8 mouse cellular contexts compared by ENCODE assay signal in genomic region chr4:142081631-142082283, GRCm38 (mm10). TPM values are rescaled to one million over a fixed set of nuclear protein-coding genes. Genes with fewer than 3 reads are reported as not detected.
DNase-seq lines count a peak whose midpoint lies in the region; ATAC-seq lines count a peak whose summit lies in the region.

No protein-coding gene starts in this region.

- no peaks in the 10 kb centered on the region for H3K36me3 ChIP-seq in forebrain, embryonic 10.5 days (replicated peaks)
- no peaks in the 10 kb centered on the region for H3K36me3 ChIP-seq in forebrain, embryonic 13.5 days (ENCODE audit: poor library complexity, severe bottlenecking)
- no peaks in the 10 kb centered on the region for H3K36me3 ChIP-seq in hindbrain, embryonic 13.5 days
- H3K36me3 ChIP-seq in liver, embryonic 12.5 days = no peaks in the 10 kb centered on the region
- H3K36me3 ChIP-seq in forebrain, embryonic 11.5 days (ENCODE audit: control insufficient read depth, insufficient read depth, low read length) = no peaks in the 10 kb centered on the region

- H3K9ac ChIP-seq in forebrain, embryonic 13.5 days = no peak overlapping the region
- no peak overlapping the region for H3K9ac ChIP-seq in hindbrain, embryonic 13.5 days
- no peak overlapping the region for H3K9ac ChIP-seq in liver, embryonic 12.5 days
- H3K9ac ChIP-seq in forebrain, embryonic 11.5 days (ENCODE audit: low read length) = no peak overlapping the region

- no peak overlapping the region for H3K4me3 ChIP-seq in forebrain, embryonic 10.5 days
- no peak overlapping the region for H3K4me3 ChIP-seq in forebrain, embryonic 13.5 days
- H3K4me3 ChIP-seq in brown adipose tissue, adult 24 weeks (ENCODE audit: insufficient read depth, low read depth, low read length) = peak overlapping the region; percentile 2; the same call in 1 of the 2 replicates
- H3K4me3 ChIP-seq in hindbrain, embryonic 13.5 days = no peak overlapping the region
- no peak overlapping the region for H3K4me3 ChIP-seq in liver, embryonic 12.5 days
- no peak overlapping the region for H3K4me3 ChIP-seq in forebrain, embryonic 11.5 days (ENCODE audit: low read depth, low read length)

- 77% methylated on average over 13 of the region's 13 CpGs for WGBS in forebrain, embryonic 10.5 days
- 70% methylated on average over 13 of the region's 13 CpGs for WGBS in forebrain, embryonic 13.5 days
- WGBS in hindbrain, embryonic 13.5 days = 65% methylated on average over 13 of the region's 13 CpGs
- 44% methylated on average over 13 of the region's 13 CpGs for WGBS in liver, embryonic 12.5 days (ENCODE audit: insufficient replicate concordance)
- 73% methylated on average over 13 of the region's 13 CpGs for WGBS in forebrain, embryonic 11.5 days

- H3K9me3 ChIP-seq in forebrain, embryonic 10.5 days = no peaks in the 10 kb centered on the region
- H3K9me3 ChIP-seq in forebrain, embryonic 13.5 days (replicated peaks) = no peaks in the 10 kb centered on the region
- no peaks in the 10 kb centered on the region for H3K9me3 ChIP-seq in hindbrain, embryonic 13.5 days
- H3K9me3 ChIP-seq in liver, embryonic 12.5 days (replicated peaks) = no peaks in the 10 kb centered on the region
- H3K9me3 ChIP-seq in forebrain, embryonic 11.5 days (ENCODE audit: control insufficient read depth, low read length) = no peaks in the 10 kb centered on the region

- peaks cover 59% of the 10 kb centered on the region for H3K4me1 ChIP-seq in forebrain, embryonic 10.5 days
- H3K4me1 ChIP-seq in forebrain, embryonic 13.5 days = peaks cover 38% of the 10 kb centered on the region
- H3K4me1 ChIP-seq in brown adipose tissue, adult 24 weeks (ENCODE audit: control insufficient read depth, insufficient read depth, insufficient read length, low read length) = peaks cover 8% of the 10 kb centered on the region; the same call in 1 of the 2 replicates
- H3K4me1 ChIP-seq in hindbrain, embryonic 13.5 days (replicated peaks) = peaks cover 36% of the 10 kb centered on the region
- H3K4me1 ChIP-seq in liver, embryonic 12.5 days = peaks cover 57% of the 10 kb centered on the region
- H3K4me1 ChIP-seq in forebrain, embryonic 11.5 days (replicated peaks; ENCODE audit: control insufficient read depth, insufficient read depth, low read length) = peaks cover 12% of the 10 kb centered on the region; the same call in 1 of the 2 replicates

- DNase-seq in forebrain, embryonic 10.5 days (ENCODE audit: extremely low spot score, low spot score) = no peak
- DNase-seq in testis, postnatal 10 days (ENCODE audit: low spot score) = no peak
- no peak for DNase-seq in spleen, adult 18-20 months
- DNase-seq in forebrain, embryonic 11.5 days (ENCODE audit: low spot score) = no peak

- peaks cover 83% of the 10 kb centered on the region for H3K27me3 ChIP-seq in forebrain, embryonic 10.5 days (ENCODE audit: poor library complexity, severe bottlenecking)
- peaks cover 45% of the 10 kb centered on the region for H3K27me3 ChIP-seq in forebrain, embryonic 13.5 days
- peaks cover 52% of the 10 kb centered on the region for H3K27me3 ChIP-seq in hindbrain, embryonic 13.5 days
- peaks cover 79% of the 10 kb centered on the region for H3K27me3 ChIP-seq in liver, embryonic 12.5 days (replicated peaks)
- H3K27me3 ChIP-seq in forebrain, embryonic 11.5 days (ENCODE audit: control insufficient read depth, insufficient read depth, low read length) = peaks cover 24% of the 10 kb centered on the region

- H3K27ac ChIP-seq in forebrain, embryonic 10.5 days = 0 out of 2 replicates have a peak overlapping the region, but pooled peaks have one; percentile 30
- no peak overlapping the region for H3K27ac ChIP-seq in forebrain, embryonic 13.5 days
- peak overlapping the region; percentile 43 for H3K27ac ChIP-seq in brown adipose tissue, adult 24 weeks (replicated peaks; ENCODE audit: low read depth, low read length)
- H3K27ac ChIP-seq in hindbrain, embryonic 13.5 days = peak overlapping the region; percentile 44; the same call in 1 of the 2 replicates
- no peak overlapping the region for H3K27ac ChIP-seq in liver, embryonic 12.5 days
- no peak overlapping the region for H3K27ac ChIP-seq in forebrain, embryonic 11.5 days (ENCODE audit: low read depth, low read length)

- no peak for ATAC-seq in forebrain, embryonic 13.5 days
- ATAC-seq in hindbrain, embryonic 13.5 days (ENCODE audit: low FRiP score) = no peak
- ATAC-seq in liver, embryonic 12.5 days = no peak
- ATAC-seq in forebrain, embryonic 11.5 days (replicated peaks; ENCODE audit: low FRiP score) = no peak

- H3K4me2 ChIP-seq in forebrain, embryonic 13.5 days = no peak overlapping the region
- no peak overlapping the region for H3K4me2 ChIP-seq in hindbrain, embryonic 13.5 days
- H3K4me2 ChIP-seq in liver, embryonic 12.5 days = peak overlapping the region; percentile 73; the same call in 1 of the 2 replicates
- H3K4me2 ChIP-seq in forebrain, embryonic 11.5 days (ENCODE audit: low read depth, low read length, severe bottlenecking) = no peak overlapping the region

RNA-seq across cellular contexts. Expression of gene Tmem51, which starts 2.3 kb away (rescaled TPM):
- polyA plus RNA-seq in forebrain, embryonic 10.5 days (2016; fragmentation: Nextera tagmentation; extraction: Ambion mirVana) = 6.6 and 6.7 TPM in 2 replicates
- polyA plus RNA-seq in forebrain, embryonic 13.5 days (2015; fragmentation: Nextera tagmentation; extraction: Ambion mirVana) = 3.4 and 4.5 TPM in 2 replicates
- polyA plus RNA-seq in brown adipose tissue, adult 24 weeks (2012; ENCODE audit: insufficient read depth, insufficient read length, missing spikeins) = 0.91 and 1.8 TPM in 2 replicates
- 5.6 and 6.4 TPM in 2 replicates for polyA plus RNA-seq in hindbrain, embryonic 13.5 days (2015; fragmentation: Nextera tagmentation; extraction: Ambion mirVana)
- 14.0 and 15.5 TPM in 2 replicates for polyA plus RNA-seq in liver, embryonic 12.5 days (2016; fragmentation: Nextera tagmentation; extraction: Ambion mirVana)
- 6.3 and 8.9 TPM in 2 replicates for polyA plus RNA-seq in forebrain, embryonic 11.5 days (2014; fragmentation: Nextera tagmentation; extraction: Ambion mirVana)

Comparison
In these comparisons a context has a peak if more than half of its experiments do, and no peak if none do; other contexts are left out.
1. H3K27ac ChIP-seq: peak in forebrain, embryonic 10.5 days (single experiment), brown adipose tissue, adult 24 weeks (single experiment) and hindbrain, embryonic 13.5 days (single experiment); none in forebrain, embryonic 13.5 days (single experiment), liver, embryonic 12.5 days (single experiment) and forebrain, embryonic 11.5 days (single experiment).